Mouse (Mus musculus) T-helper 17 cell (primary cell): ENCODE measurements around the gene Olfr1099.

Experiments used
- in situ Hi-C, 2 experiments: fragments of 300-600 bp; cut with MboI, MseI; formaldehyde crosslinking; loops; 1 replicate in 1 of 2; 2 replicates in 1 of 2; pipeline ENCODE4 v1.15.1; 2025; ENCODE audit warnings: high pct_unique_total_duplicates in 2 of 2

The Olfr1099 gene

DNA sequence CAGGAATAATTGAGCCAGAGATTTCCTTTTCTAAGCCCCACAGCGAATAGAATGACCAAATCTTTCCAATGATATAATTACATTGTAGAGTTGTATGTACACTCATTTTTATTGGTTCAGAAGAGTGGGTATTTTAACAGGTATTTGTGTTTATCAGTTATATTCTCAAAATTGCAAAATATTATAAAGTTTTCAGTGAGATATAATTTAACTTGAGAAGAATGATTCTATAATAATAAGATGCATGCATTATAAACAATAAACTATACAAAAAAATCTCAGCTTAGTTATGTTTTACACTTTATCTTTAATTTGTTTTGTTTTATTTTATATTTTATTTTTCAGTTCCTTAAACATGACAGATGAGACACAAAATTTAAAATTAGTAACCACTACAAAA, at the start of gene Olfr1099:
Gene Olfr1099, minus strand, starts transcription at position 101 of the 400 bp plus-strand sequence.
- in situ Hi-C loops = no loop called here

GRCm38 (mm10) chr2:86998098-86998497, 37.6 kb upstream of the Olfr1099 start, which contains the start of gene Olfr1102:
TSS of gene Olfr1102 (plus strand) at chr2:86998398.
- in situ Hi-C loops = no loop called here

GRCm38 (mm10) chr2:86991121-86991520, 30.6 kb upstream of the Olfr1099 start, which contains the start of gene Olfr1101:
TSS of gene Olfr1101 (minus strand) at chr2:86991221.
- in situ Hi-C loops = no loop called here

- in situ Hi-C loops = no loop called here
Measured at GRCm38 (mm10) chr2:86979854-86980253, 19.4 kb upstream of the Olfr1099 start, which contains the start of gene Olfr1100. TSS of gene Olfr1100 (minus strand) at chr2:86979954.

DNA sequence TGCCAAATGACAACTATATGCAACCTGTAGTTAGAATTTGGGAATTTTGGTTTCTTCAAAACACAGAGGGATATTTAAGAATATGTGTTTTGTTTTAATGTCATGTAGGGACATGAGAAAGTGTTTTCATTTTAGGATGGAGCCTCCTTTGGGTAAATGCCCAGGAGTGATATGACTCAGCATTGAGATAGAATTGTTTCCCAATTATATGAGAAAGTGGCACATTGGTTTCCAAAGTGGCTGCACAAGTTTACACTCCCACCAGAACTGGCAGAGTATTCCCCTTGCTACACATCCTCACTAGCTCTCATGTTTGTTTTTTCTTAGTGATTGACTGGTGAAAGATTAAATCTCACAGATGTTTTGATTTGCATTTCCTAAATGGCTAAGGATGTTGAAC, 33.9 kb downstream of the Olfr1099 start:
- in situ Hi-C loops = no loop called here

DNA sequence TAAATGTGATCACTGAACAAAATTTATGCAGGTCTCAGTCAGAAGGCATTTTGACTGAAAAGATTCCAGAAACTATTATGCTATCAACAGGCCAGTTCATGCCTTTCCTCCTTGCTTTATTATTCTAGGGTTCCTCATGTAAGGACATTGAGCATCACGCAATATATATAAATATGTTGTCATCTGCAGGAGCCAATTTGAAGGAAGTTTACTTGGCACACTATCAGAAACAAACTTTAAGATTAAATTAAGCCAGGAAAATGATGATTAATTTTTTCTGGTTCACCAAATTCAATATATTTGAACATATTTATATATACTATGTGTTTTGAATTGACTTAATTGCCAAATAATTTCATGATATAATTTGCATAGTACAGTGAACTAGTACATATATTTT, 36.0 kb downstream of the Olfr1099 start, which contains the start of gene Olfr1098:
Gene Olfr1098, minus strand, starts transcription at position 101 of the 400 bp plus-strand sequence.
- in situ Hi-C loops = no loop called here

DNA sequence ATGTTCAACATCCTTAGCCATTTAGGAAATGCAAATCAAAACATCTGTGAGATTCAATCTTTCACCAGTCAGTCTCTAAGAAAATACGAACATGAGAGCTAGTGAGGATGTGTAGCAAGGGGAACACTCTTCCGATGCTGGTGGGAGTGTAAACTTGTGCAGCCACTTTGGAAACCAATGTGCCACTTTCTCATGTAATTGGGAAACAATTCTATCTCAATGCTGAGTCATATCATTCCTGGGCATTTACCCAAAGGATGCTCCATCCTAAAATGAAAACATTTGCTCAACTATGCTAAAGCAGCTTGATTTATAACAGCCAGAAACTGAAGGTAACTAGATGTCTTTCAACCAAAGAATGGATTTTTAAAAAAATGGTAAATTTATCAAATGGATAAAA, 54.8 kb downstream of the Olfr1099 start:
- in situ Hi-C loops = no loop called here
